Mouse (Mus musculus): ENCODE measurements around the gene Tnpo3. TPM values are rescaled to one million over a fixed set of nuclear protein-coding genes. Genes with fewer than 3 reads are reported as not detected.
"Not testable (repeated sequence)": the region's sequence is repeated elsewhere in the genome, so short reads cannot be mapped to it uniquely, and the experiment has no call there.

Gene Tnpo3
- total RNA-seq, 2 experiments from 2014 or later: 34.4 to 40.6 TPM

DNA sequence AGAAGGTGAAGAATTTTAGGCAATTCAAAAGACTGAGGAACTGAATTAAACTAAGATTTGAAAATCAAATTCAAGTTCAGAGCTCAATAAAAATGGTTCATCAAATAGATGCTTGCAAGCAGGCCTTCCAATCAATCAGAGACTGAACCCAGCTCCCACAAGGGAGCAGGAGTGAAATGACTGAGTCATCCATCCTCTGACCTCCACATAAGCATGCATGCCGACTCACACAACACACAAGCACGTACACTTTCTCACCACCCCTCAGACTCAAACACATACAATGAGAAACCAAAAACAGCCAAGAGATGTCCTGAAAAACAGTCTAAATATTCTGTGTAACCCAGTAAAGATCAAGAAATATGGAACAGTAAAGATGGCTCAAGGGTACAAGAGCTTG is 14.0 kb downstream of the Tnpo3 start:
- intact Hi-C loops (cut with DNase I): no loop called here
- H3K27ac ChIP-seq: no peak overlapping the region

DNA sequence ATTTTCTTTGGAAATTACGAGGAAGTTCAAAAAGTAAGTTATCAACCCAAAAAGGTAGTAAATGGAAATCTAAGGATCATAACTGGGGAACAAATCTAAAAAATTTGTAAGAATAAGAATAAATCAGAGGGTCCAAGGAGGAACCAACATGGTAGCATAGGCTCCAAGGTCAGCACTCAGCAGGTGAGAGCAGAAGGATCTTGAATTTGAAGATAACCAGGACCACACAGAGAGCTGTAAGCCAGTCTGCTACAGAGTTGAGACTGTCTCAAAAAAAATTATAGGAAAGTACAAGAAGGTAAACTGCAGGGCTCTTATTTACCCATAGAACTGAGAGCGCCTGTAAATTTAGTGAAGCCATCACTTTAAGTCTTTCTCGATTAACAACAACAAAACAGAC is 28.5 kb downstream of the Tnpo3 start:
- H3K4me3 ChIP-seq: no peak overlapping the region
- no peak for DNase-seq
- intact Hi-C loops (cut with DNase I): no loop called here
- no peak overlapping the region for H3K27ac ChIP-seq
- TF ChIP-seq CTCF (IDR thresholded peaks at IDR 0.05): no peak

More for the DNA sequence above, 14.0 kb downstream of the Tnpo3 start:
- no peak overlapping the region for H3K4me3 ChIP-seq
- no peak for TF ChIP-seq CTCF (IDR thresholded peaks at IDR 0.05)
- no peak for DNase-seq

DNA sequence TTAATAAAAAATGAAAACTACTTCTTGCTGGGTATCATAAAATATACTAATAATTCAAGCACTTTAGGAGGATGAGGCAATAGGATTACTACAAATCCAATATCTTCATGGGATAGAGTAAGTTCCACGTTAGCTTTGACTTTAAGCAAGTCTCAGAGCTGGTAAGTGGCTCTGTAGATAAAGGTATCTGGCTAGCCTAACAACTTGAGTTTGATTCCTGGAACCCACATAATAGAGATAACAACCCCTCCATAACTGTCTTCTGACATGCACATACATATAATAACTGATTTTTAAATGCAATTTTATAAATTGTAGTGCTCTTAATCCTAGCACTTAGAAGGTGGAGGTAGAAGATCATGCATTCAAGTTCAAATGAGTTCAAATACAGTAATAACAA is 28.9 kb downstream of the Tnpo3 start:
- intact Hi-C loops (cut with DNase I): no loop called here
- H3K4me3 ChIP-seq: no peak overlapping the region
- H3K27ac ChIP-seq: no peak overlapping the region
- TF ChIP-seq CTCF (IDR thresholded peaks at IDR 0.05): no peak
- no peak for DNase-seq

DNA sequence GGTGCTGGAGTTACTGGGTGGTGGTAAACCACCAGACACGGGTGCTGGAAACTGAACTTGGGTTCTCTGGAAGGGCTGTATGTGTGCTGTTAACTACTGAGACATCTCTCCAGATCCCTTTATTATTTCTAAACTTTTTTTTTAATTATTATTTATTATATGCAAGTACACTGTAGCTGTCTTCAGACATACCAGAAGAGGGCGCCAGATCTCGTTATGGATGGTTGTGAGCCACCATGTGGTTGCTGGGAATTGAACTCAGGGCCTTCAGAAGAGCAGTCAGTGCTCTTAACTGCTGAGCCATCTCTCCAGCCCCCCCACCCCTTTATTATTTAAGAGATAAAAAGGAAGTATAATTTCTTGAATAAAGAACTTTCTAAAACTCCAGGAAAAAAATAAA is 33.3 kb downstream of the Tnpo3 start:
- peak; percentile 34; the same call in 1 of the 2 replicates for TF ChIP-seq CTCF (IDR thresholded peaks at IDR 0.05)
- intact Hi-C loops (cut with DNase I); H3K27ac ChIP-seq; H3K4me3 ChIP-seq; DNase-seq: not testable (repeated sequence)

DNA sequence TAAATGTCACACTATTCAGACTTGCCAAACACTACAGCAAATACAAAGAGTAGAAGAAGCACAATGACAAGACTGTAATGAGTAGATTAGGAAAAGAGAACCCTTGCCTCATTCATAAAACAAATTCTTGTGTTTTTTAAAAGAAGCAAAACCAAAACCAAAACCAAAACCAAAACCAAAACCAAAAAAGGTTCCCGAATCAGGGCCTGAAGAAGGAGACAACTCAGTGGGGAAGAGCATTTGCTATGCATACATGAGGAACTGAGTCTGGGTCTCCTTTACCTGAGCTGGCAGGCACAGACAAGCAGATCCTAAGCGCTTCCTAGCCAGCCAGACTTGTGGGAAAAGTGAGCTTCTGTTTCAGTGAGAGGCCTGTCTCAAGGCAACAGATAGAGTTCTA is 52.6 kb downstream of the Tnpo3 start:
- Histone ChIP-seq H3K27ac (no peak overlapping the region), H3K4me3 (no peak overlapping the region)
- no peak for DNase-seq
- TF ChIP-seq CTCF (IDR thresholded peaks at IDR 0.05): no peak
- intact Hi-C loops (cut with DNase I): no loop called here

DNA sequence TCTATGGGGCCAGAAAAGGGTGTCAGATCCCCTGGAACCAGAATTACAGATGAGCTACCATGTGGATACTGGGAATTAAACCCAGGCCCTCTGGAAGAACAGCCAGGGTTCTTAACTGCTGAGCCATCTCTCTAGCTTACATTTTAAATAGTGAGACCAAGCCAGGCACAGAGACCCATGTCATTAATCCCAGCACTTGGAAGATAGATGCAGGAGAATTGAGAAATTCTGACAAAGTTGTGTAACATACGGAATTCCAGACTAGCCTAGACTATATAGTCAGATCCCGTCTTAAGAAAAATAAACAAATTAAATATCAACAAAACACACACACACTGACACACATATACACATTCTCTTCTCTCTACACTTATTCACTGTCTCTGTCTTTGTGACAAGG is 57.2 kb downstream of the Tnpo3 start:
- no peak for DNase-seq
- no peak for TF ChIP-seq CTCF (IDR thresholded peaks at IDR 0.05)
- Histone ChIP-seq H3K4me3 (no peak overlapping the region), H3K27ac (no peak overlapping the region)
- intact Hi-C loops (cut with DNase I): no loop called here

DNA sequence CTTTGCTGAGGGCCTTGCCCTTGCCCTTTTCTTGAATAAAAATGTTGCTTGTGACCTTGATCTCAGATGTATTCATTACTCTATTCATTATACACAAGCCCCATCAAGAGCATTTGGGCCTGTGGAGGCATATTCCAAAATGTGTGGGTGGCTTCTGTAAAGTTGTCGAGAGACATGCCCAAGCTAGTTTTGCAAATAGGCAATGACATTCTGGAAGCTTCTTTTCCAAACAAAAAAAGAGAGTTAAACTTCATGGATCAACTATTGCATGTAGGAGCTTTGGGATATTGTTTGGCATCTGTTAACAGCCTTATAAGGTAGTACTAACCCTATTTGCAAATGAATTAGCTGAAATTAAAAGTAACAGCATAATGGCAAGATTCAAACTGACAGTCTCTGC is 61.6 kb downstream of the Tnpo3 start:
- Histone ChIP-seq H3K27ac (no peak overlapping the region), H3K4me3 (no peak overlapping the region)
- no peak for TF ChIP-seq CTCF (IDR thresholded peaks at IDR 0.05)
- intact Hi-C loops (cut with DNase I): no loop called here
- DNase-seq: no peak

DNA sequence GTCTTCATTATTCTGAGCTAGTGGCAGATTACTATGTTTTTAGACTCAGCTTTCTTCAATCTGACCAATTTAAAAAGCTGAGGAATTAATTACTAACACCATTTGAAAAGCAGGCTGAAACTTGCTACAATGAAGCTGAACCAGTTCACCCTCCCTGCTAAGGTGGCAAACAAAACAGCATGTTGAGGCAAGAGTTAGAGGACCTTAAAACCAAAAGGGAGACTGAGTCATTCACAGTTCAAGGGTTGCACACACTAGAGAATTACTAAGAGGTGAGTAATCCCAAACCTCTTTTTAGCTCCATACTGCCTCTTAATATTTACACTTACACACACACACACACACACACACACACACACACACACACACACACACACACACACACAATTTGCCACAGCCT is 62.1 kb downstream of the Tnpo3 start:
- H3K4me3 ChIP-seq: no peak overlapping the region
- H3K27ac ChIP-seq: no peak overlapping the region
- no peak for DNase-seq
- intact Hi-C loops (cut with DNase I): no loop called here
- no peak for TF ChIP-seq CTCF (IDR thresholded peaks at IDR 0.05)

DNA sequence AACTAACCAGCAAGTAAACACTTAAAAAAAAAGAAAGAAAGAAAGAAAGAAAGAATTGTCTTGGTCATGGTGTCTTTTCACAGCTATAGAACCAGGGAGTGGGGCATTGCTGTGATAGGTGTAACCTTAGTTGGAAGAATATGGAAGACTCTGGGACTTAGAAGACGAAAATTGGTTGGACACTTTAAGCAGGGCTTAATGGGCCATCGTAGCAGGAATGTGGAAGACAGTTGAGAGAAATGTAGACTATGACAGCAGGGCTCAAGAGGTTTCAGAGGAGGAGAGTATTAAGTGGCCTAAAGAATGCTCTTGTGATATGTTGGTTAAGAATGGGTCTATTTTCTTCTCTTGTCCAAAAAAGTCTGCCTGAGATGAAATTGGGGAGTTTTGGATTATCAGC is 64.1 kb downstream of the Tnpo3 start:
- Histone ChIP-seq H3K27ac (no peak overlapping the region), H3K4me3 (no peak overlapping the region)
- no peak for DNase-seq
- intact Hi-C loops (cut with DNase I): no loop called here
- TF ChIP-seq CTCF (IDR thresholded peaks at IDR 0.05): no peak

DNA sequence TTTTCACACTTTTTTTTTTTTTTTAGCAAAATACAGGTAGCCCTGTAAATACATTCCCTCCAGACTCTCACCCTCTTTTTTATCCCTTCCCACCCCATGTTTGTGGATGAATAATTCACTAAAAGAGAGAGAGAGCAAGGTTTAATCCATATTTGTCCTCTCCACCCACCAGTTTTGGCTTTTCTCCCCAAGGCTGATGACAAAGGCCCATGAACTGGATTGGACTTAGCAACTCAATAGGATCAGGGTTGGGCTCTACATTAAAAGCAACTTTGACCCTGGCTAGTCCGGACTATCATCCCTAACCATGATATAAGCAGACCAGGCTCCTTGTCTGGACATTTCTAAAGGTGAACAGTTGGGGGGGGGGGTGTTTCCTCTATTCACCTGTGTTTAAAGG is 68.7 kb downstream of the Tnpo3 start:
- Histone ChIP-seq H3K4me3 (no peak overlapping the region), H3K27ac (no peak overlapping the region)
- no peak for TF ChIP-seq CTCF (IDR thresholded peaks at IDR 0.05)
- intact Hi-C loops (cut with DNase I): no loop called here
- DNase-seq: no peak

DNA sequence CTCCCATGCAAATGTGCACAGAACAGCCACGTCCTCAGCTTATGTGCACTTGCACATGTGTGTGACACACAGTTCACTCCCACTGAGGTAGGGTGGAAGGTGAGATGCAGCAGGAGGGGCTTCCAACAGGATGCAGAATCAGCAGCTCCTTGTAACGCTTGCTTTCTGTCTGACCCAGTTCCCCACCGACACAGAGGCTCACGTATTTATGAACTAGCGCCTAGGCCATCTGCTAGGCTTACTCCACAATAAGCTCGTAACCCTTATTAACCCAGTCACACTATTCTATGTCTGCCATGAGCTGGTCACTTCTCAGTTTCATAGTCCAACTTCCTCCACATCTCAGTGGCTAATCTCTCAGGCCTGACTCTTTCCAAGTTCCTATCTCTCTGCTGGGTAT is 69.5 kb downstream of the Tnpo3 start:
- intact Hi-C loops (cut with DNase I): no loop called here
- DNase-seq: no peak
- no peak overlapping the region for H3K27ac ChIP-seq
- H3K4me3 ChIP-seq: no peak overlapping the region
- TF ChIP-seq CTCF (IDR thresholded peaks at IDR 0.05): no peak

DNA sequence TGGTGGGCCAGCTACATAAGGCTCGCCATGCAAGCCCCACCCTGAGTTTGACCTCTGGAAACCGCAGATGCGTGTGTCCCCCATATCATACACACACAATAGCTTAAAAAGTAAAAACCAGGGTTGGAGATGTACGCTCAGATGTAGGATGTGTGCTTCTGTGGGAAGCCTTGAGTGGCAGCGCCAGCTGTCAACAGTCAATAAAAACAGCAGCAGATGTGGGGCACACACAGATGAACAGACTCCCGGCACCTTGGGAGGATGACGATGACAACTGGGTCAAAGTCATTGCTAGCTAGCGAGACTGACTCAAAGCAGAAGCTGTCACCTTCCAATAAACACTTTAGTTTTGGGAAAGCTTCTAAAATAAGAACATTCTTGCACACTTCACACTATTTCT is 70.2 kb downstream of the Tnpo3 start:
- intact Hi-C loops (cut with DNase I): no loop called here
- no peak for DNase-seq
- TF ChIP-seq CTCF (IDR thresholded peaks at IDR 0.05): no peak
- Histone ChIP-seq H3K27ac (no peak overlapping the region), H3K4me3 (no peak overlapping the region)

DNA sequence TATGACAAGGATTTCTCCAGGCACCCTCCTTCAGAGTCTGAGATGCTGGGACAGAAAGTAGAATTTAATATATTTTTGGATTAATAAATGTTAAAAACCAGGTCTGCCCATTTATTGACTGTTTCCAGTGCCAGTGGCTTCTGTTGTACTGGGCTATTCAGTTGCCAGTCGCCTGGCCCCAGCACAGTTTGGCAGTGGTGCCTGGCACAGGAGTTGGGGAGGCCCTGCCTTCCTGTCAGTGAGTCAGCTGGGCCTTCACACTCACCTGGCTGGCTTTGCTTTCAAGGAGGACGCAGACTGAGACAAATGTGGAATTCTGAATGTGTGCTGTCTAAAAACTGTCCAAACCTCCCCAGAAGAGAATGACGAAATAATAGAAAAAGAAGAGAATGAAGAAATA is 72.5 kb downstream of the Tnpo3 start:
- peak; percentile 40 for DNase-seq
- TF ChIP-seq CTCF (IDR thresholded peaks at IDR 0.05): no peak

DNA sequence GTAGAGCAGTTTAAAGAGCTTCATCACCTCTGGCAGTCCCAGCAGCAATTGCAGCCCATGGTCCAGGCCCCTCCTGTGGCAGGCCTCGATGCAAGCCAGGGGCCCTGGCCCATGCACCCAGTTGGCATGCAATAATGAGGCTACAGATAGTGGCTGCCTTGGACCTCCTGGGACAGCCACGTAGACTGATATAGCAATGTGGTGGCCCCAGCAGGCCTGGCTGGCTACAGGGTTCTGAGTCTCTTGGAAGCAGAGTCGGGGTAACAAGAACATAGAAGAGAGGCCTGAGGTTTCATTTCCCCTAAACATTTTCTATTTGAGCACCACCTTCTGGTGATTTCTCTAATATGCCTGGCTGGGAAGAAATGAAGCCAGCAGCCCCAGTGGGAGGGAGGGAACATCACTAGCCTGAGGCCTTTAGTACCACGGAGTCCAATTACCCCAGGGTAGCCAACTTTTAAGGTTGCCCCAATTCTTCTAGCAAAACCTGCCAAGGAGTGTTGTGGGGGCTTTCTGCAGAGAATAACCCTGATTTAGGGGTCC is 73.0 kb downstream of the Tnpo3 start:
- TF ChIP-seq CTCF (IDR thresholded peaks at IDR 0.05): peak; percentile 49
- intact Hi-C loops (cut with DNase I): no loop called here
- peak; percentile 46 for DNase-seq
- Histone ChIP-seq H3K27ac (0 out of 2 replicates have a peak overlapping the region, but pooled peaks have one; percentile 32), H3K4me3 (peak overlapping the region; percentile 28)

More for the DNA sequence above, 72.5 kb downstream of the Tnpo3 start:
- Histone ChIP-seq H3K4me3 (no peak overlapping the region), H3K27ac (no peak overlapping the region)
- intact Hi-C loops (cut with DNase I): no loop called here
